Mouse (Mus musculus) testis, adult 2 months (tissue): ENCODE data around the gene Prox1. TPM values are rescaled to one million over a fixed set of nuclear protein-coding genes. Genes with fewer than 3 reads are reported as not detected.

Source experiments
- H3K27ac ChIP-seq: fragments of 200-500 bp; 2 replicates; pipeline ENCODE4 v1.5.1; 2012; ENCODE audit warnings: low read depth, low read length; ENCODE audit not compliant: control insufficient read depth, insufficient read depth
- H3K27me3 ChIP-seq: fragments of 200-500 bp; 2 replicates; pipeline ENCODE4 v1.6.1; 2012; ENCODE audit warnings: mild to moderate bottlenecking, low read length, moderate library complexity; ENCODE audit not compliant: control insufficient read depth, insufficient read depth
- H3K36me3 ChIP-seq: fragments of 200-500 bp; 2 replicates; pipeline ENCODE4 v1.6.1; 2012; ENCODE audit warnings: mild to moderate bottlenecking, low read length; ENCODE audit not compliant: control insufficient read depth, insufficient read depth
- H3K4me1 ChIP-seq: fragments of 200-500 bp; 2 replicates; pipeline ENCODE4 v1.6.1; 2012; ENCODE audit warnings: low read length; ENCODE audit not compliant: control insufficient read depth, insufficient read depth
- H3K4me3 ChIP-seq: fragments of 200-500 bp; 2 replicates; pipeline ENCODE4 v1.5.1; 2012; ENCODE audit warnings: low read depth, mild to moderate bottlenecking, low read length, moderate library complexity, mixed read lengths; ENCODE audit not compliant: control insufficient read depth
- CTCF ChIP-seq: fragments of 200-500 bp; IDR thresholded peaks from 2 replicates; pipeline ENCODE4 v1.5.1; 2012; ENCODE audit warnings: low read depth, mild to moderate bottlenecking, inconsistent platforms, low read length, moderate library complexity; ENCODE audit not compliant: control insufficient read depth, insufficient read depth, insufficient replicate concordance
- POLR2A ChIP-seq: fragments of 200-500 bp; IDR thresholded peaks from 2 replicates; pipeline ENCODE4 v1.6.1; 2012; ENCODE audit warnings: low read depth, mild to moderate bottlenecking, inconsistent platforms, low read length, moderate library complexity; ENCODE audit not compliant: control insufficient read depth
- polyA plus RNA-seq: library from polyadenylated mRNA; depleted of rRNA; stranded (reverse); fragments of >200 nt; gene quantifications from 2 replicates; pipeline ENCODE4 v1.2.3, GENCODE M21; 2012; rRNA removed

The Prox1 gene
- 7.0 and 7.8 TPM in 2 replicates for polyA plus RNA-seq

GRCm38 (mm10) chr1:190169911-190170818 lies at the start of gene Prox1:
Gene Prox1 (minus strand): TSS chr1:190170714.
- TF ChIP-seq CTCF (no peak), POLR2A (no peak)
- no peaks in the 10 kb centered on the region; the same call in 1 of the 2 replicates for H3K27me3 ChIP-seq
- H3K4me3 ChIP-seq, result peak within 1 kb of the TSS; percentile 65
- no peaks in the 10 kb centered on the region for H3K36me3 ChIP-seq
- H3K27ac ChIP-seq, result no peak within 1 kb of the TSS
- H3K4me1 ChIP-seq, result peaks cover 18% of the 10 kb centered on the region

- H3K27ac ChIP-seq, result no peak overlapping the region
- no peaks in the 10 kb centered on the region for H3K36me3 ChIP-seq
- TF ChIP-seq POLR2A (no peak), CTCF (no peak)
- H3K4me1 ChIP-seq, result no peaks in the 10 kb centered on the region
- no peaks in the 10 kb centered on the region for H3K27me3 ChIP-seq
- H3K4me3 ChIP-seq, result no peak overlapping the region
Measured at GRCm38 (mm10) chr1:190216621-190217020, 46.1 kb upstream of the Prox1 start.

- Histone ChIP-seq H3K27ac (no peak overlapping the region), H3K36me3 (no peaks in the 10 kb centered on the region), H3K4me1 (no peaks in the 10 kb centered on the region), H3K27me3 (no peaks in the 10 kb centered on the region), H3K4me3 (no peak overlapping the region)
- TF ChIP-seq CTCF (no peak), POLR2A (no peak)
Measured at GRCm38 (mm10) chr1:190214626-190215025, 44.1 kb upstream of the Prox1 start.

GRCm38 (mm10) chr1:190213175-190213574 lies 42.7 kb upstream of the Prox1 start:
- no peaks in the 10 kb centered on the region for H3K27me3 ChIP-seq
- H3K36me3 ChIP-seq, result no peaks in the 10 kb centered on the region
- H3K4me1 ChIP-seq, result no peaks in the 10 kb centered on the region
- H3K4me3 ChIP-seq, result no peak overlapping the region
- H3K27ac ChIP-seq, result no peak overlapping the region
- TF ChIP-seq CTCF (no peak), POLR2A (no peak)

GRCm38 (mm10) chr1:190207246-190207645 lies 36.7 kb upstream of the Prox1 start:
- TF ChIP-seq CTCF (no peak), POLR2A (no peak)
- H3K27ac ChIP-seq, result no peak overlapping the region
- no peaks in the 10 kb centered on the region for H3K27me3 ChIP-seq

GRCm38 (mm10) chr1:190205691-190206090 lies 35.2 kb upstream of the Prox1 start:
- Histone ChIP-seq H3K4me1 (no peaks in the 10 kb centered on the region), H3K27me3 (no peaks in the 10 kb centered on the region), H3K36me3 (no peaks in the 10 kb centered on the region), H3K4me3 (no peak overlapping the region), H3K27ac (no peak overlapping the region)
- TF ChIP-seq POLR2A (no peak), CTCF (no peak)

More at GRCm38 (mm10) chr1:190207246-190207645, 36.7 kb upstream of the Prox1 start:
- H3K4me1 ChIP-seq, result no peaks in the 10 kb centered on the region
- no peaks in the 10 kb centered on the region for H3K36me3 ChIP-seq
- no peak overlapping the region for H3K4me3 ChIP-seq

- no peaks in the 10 kb centered on the region for H3K27me3 ChIP-seq
- no peak overlapping the region for H3K27ac ChIP-seq
- H3K36me3 ChIP-seq, result no peaks in the 10 kb centered on the region
- no peaks in the 10 kb centered on the region for H3K4me1 ChIP-seq
- H3K4me3 ChIP-seq, result no peak overlapping the region
- TF ChIP-seq POLR2A (no peak), CTCF (no peak)
Measured at GRCm38 (mm10) chr1:190204378-190205070, 34.0 kb upstream of the Prox1 start.
